Mouse (Mus musculus) megakaryocyte, embryonic 14.5 days (primary cell): ENCODE results near the gene Pip5k1a.

Experiments used
- FLI1 ChIP-seq: IDR thresholded peaks from 2 replicates; pipeline ENCODE4 v1.6.1; 2012; ENCODE audit warnings: low read length, inconsistent platforms, mixed read lengths
- GATA1 ChIP-seq: IDR thresholded peaks from 3 replicates; pipeline ENCODE4 v1.6.1; 2012; ENCODE audit warnings: mixed read lengths, low read length, inconsistent platforms, borderline replicate concordance

DNA sequence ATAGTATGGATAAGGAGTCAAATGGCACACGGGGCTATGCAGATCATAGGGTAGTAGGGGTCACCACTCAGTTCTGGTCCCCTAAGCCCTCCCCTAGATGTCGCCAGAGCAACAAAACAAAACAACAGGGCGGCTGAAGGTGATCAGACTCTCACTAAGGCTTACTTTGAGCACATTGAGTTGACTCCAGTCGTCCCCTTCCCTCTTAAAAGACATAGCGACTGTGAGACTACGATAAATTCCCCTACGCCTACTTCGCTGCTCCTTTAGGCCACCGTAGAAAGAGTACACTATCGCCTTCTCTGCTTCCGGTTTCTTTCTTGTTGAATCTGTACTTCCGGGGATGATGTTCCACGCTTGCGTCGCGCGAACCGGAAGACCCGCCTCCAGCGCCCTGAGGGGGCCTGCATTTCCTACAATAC is 27.0 kb upstream of the Pip5k1a start, which contains the start of the genes Scnm1 and Lysmd1:
- TF ChIP-seq GATA1 (no peak; the same call in 2 of the 3 replicates), FLI1 (no peak)
